Mouse (Mus musculus) hindbrain, embryonic 14.5 days (tissue): Measurements from ENCODE around the gene Mtss1l. TPM values are rescaled to one million over a fixed set of nuclear protein-coding genes. Genes with fewer than 3 reads are reported as not detected.

Experiments used
- ATAC-seq: fragments of 200-750 bp; cut with Nextera tagmentation; 2 replicates; pipeline ENCODE4 v1.8.0; 2017; ENCODE audit warnings: moderate number of reproducible peaks, mild to moderate bottlenecking, moderate TSS enrichment, moderate library complexity; ENCODE audit not compliant: low FRiP score
- DNase-seq: peaks from one replicate; pipeline ENCODE4 v3.0.0-alpha.2; 2015; ENCODE audit warnings: low spot score
- H3K27ac ChIP-seq: fragments of 300-500 bp; sonication (generic); 2 replicates; pipeline ENCODE4 v1.5.1; 2014; ENCODE audit warnings: mild to moderate bottlenecking, moderate library complexity
- H3K27me3 ChIP-seq: fragments of 300-500 bp; sonication (generic); 2 replicates; pipeline ENCODE4 v1.6.1; 2014; ENCODE audit warnings: mild to moderate bottlenecking, low read length, mixed read lengths; ENCODE audit not compliant: control insufficient read depth, insufficient read depth
- H3K36me3 ChIP-seq: fragments of 300-500 bp; sonication (generic); replicated peaks from 2 replicates; pipeline ENCODE4 v1.6.1; 2014; ENCODE audit not compliant: control insufficient read depth, insufficient read depth
- H3K4me1 ChIP-seq: fragments of 300-500 bp; sonication (generic); replicated peaks from 2 replicates; pipeline ENCODE4 v1.6.1; 2014; ENCODE audit warnings: antibody characterized with exemption, low read length, mixed read lengths; ENCODE audit not compliant: control insufficient read depth, insufficient read depth
- H3K4me2 ChIP-seq: fragments of 300-500 bp; sonication (generic); replicated peaks from 2 replicates; pipeline ENCODE4 v1.6.1; 2014; ENCODE audit warnings: mild to moderate bottlenecking, moderate library complexity
- H3K4me3 ChIP-seq: fragments of 300-500 bp; sonication (generic); replicated peaks from 2 replicates; pipeline ENCODE4 v1.5.1; 2014; ENCODE audit warnings: mild to moderate bottlenecking, low read length
- H3K9ac ChIP-seq: fragments of 300-500 bp; sonication (generic); 2 replicates; pipeline ENCODE4 v1.6.1; 2014
- H3K9me3 ChIP-seq: fragments of 300-500 bp; sonication (generic); 2 replicates; pipeline ENCODE4 v1.6.1; 2016; ENCODE audit warnings: low read length; ENCODE audit not compliant: control insufficient read depth
- WGBS: fragments of 180-500 bp; shearing (Covaris S2); extraction: QIAGEN DNeasy Blood & Tissue Kit; methylation state at CpG from one replicate; pipeline ENCODE4 v1.1.7; 2014; 5-methylcytosine and 5-hydroxymethylcytosine counted together
- polyA plus RNA-seq: library from polyadenylated mRNA; unstranded; fragments of >200 nt; fragmentation: Nextera tagmentation; extraction: Ambion mirVana; gene quantifications from 2 replicates; pipeline ENCODE4 v1.2.1, GENCODE M21; 2014

Gene Mtss1l
- polyA plus RNA-seq, 1 experiment from 2014 or later: 32.9 TPM

- DNase-seq (no peak), ATAC-seq (no peak)
- Histone ChIP-seq H3K9me3 (no peaks in the 10 kb centered on the region), H3K4me3 (no peak overlapping the region), H3K4me1 (peaks cover 57% of the 10 kb centered on the region), H3K4me2 (peak overlapping the region; percentile 75), H3K9ac (peak overlapping the region; percentile 98), H3K27me3 (no peaks in the 10 kb centered on the region), H3K36me3 (peaks cover 46% of the 10 kb centered on the region), H3K27ac (peak overlapping the region; percentile 63)
- WGBS: 81% methylated on average over 3 of the region's 3 CpGs
Observed at GRCm38 (mm10) chr8:110724493-110724892, 3.2 kb downstream of the Mtss1l start.

- Histone ChIP-seq H3K4me2 (peak overlapping the region; percentile 75), H3K36me3 (peaks cover 54% of the 10 kb centered on the region), H3K27me3 (no peaks in the 10 kb centered on the region), H3K4me3 (no peak overlapping the region), H3K9me3 (no peaks in the 10 kb centered on the region), H3K4me1 (peaks cover 49% of the 10 kb centered on the region), H3K27ac (peak overlapping the region; percentile 63), H3K9ac (peak overlapping the region; percentile 32; the same call in 1 of the 2 replicates)
- no peak for ATAC-seq
- WGBS: 49% methylated on average over 7 of the region's 7 CpGs
- DNase-seq: no peak
Observed at GRCm38 (mm10) chr8:110725084-110725838, 4.0 kb downstream of the Mtss1l start.

- Histone ChIP-seq H3K9ac (no peak overlapping the region), H3K4me2 (no peak overlapping the region), H3K4me1 (peaks cover 41% of the 10 kb centered on the region), H3K4me3 (no peak overlapping the region), H3K9me3 (no peaks in the 10 kb centered on the region), H3K27ac (no peak overlapping the region), H3K27me3 (no peaks in the 10 kb centered on the region), H3K36me3 (peaks cover 70% of the 10 kb centered on the region)
- peak; percentile 77 for DNase-seq
- WGBS: 9% methylated on average over 18 of the region's 18 CpGs
- no peak for ATAC-seq
Observed at GRCm38 (mm10) chr8:110726893-110727292, 5.6 kb downstream of the Mtss1l start.

GRCm38 (mm10) chr8:110731346-110731859 is 10.1 kb downstream of the Mtss1l start:
- H3K9me3 ChIP-seq: no peaks in the 10 kb centered on the region
- DNase-seq (no peak), ATAC-seq (no peak)
- no peak overlapping the region for H3K9ac ChIP-seq
- H3K4me2 ChIP-seq: no peak overlapping the region
- no peak overlapping the region for H3K4me3 ChIP-seq
- H3K36me3 ChIP-seq: peaks cover 96% of the 10 kb centered on the region
- H3K27me3 ChIP-seq: no peaks in the 10 kb centered on the region
- peaks cover 4% of the 10 kb centered on the region; the same call in 1 of the 2 replicates for H3K4me1 ChIP-seq
- H3K27ac ChIP-seq: no peak overlapping the region
- 89% methylated on average over 8 of the region's 8 CpGs for WGBS

- ATAC-seq (no peak), DNase-seq (no peak)
- Histone ChIP-seq H3K4me3 (no peak overlapping the region), H3K9ac (no peak overlapping the region), H3K4me1 (no peaks in the 10 kb centered on the region), H3K4me2 (no peak overlapping the region), H3K27ac (no peak overlapping the region), H3K36me3 (peaks cover 98% of the 10 kb centered on the region), H3K9me3 (no peaks in the 10 kb centered on the region), H3K27me3 (no peaks in the 10 kb centered on the region)
- WGBS: 84% methylated on average over 8 of the region's 8 CpGs
Observed at GRCm38 (mm10) chr8:110733036-110733435, 11.8 kb downstream of the Mtss1l start.

- Histone ChIP-seq H3K4me1 (no peaks in the 10 kb centered on the region), H3K27ac (no peak overlapping the region), H3K36me3 (peaks cover 77% of the 10 kb centered on the region), H3K9ac (no peak overlapping the region), H3K4me2 (no peak overlapping the region), H3K4me3 (no peak overlapping the region), H3K9me3 (no peaks in the 10 kb centered on the region), H3K27me3 (no peaks in the 10 kb centered on the region)
- ATAC-seq: no peak
- 92% methylated on average over 33 of the region's 35 CpGs for WGBS
- no peak for DNase-seq
Observed at GRCm38 (mm10) chr8:110738591-110739195, 17.4 kb downstream of the Mtss1l start.

GRCm38 (mm10) chr8:110740629-110741175 is 19.4 kb downstream of the Mtss1l start:
- ATAC-seq (no peak), DNase-seq (no peak)
- no peaks in the 10 kb centered on the region for H3K9me3 ChIP-seq
- no peak overlapping the region for H3K4me3 ChIP-seq
- no peaks in the 10 kb centered on the region for H3K27me3 ChIP-seq
- H3K36me3 ChIP-seq: peaks cover 57% of the 10 kb centered on the region
- 95% methylated on average over 5 of the region's 5 CpGs for WGBS
- no peaks in the 10 kb centered on the region for H3K4me1 ChIP-seq
- no peak overlapping the region for H3K27ac ChIP-seq
- no peak overlapping the region for H3K4me2 ChIP-seq
- H3K9ac ChIP-seq: no peak overlapping the region

- H3K36me3 ChIP-seq: peaks cover 45% of the 10 kb centered on the region
- H3K4me2 ChIP-seq: no peak overlapping the region
- H3K9ac ChIP-seq: no peak overlapping the region
- no peak overlapping the region for H3K27ac ChIP-seq
- no peak overlapping the region for H3K4me3 ChIP-seq
- ATAC-seq (no peak), DNase-seq (no peak)
- H3K9me3 ChIP-seq: no peaks in the 10 kb centered on the region
- no peaks in the 10 kb centered on the region for H3K4me1 ChIP-seq
- 79% methylated on average over 15 of the region's 15 CpGs for WGBS
- H3K27me3 ChIP-seq: no peaks in the 10 kb centered on the region
Observed at GRCm38 (mm10) chr8:110741816-110742451, 20.7 kb downstream of the Mtss1l start.

GRCm38 (mm10) chr8:110742452-110742818 is 21.2 kb downstream of the Mtss1l start:
- WGBS: 95% methylated on average over 5 of the region's 5 CpGs
- Histone ChIP-seq H3K27ac (no peak overlapping the region), H3K4me2 (no peak overlapping the region), H3K4me3 (no peak overlapping the region), H3K36me3 (peaks cover 40% of the 10 kb centered on the region), H3K27me3 (no peaks in the 10 kb centered on the region), H3K4me1 (no peaks in the 10 kb centered on the region), H3K9ac (no peak overlapping the region), H3K9me3 (no peaks in the 10 kb centered on the region)
- no peak for DNase-seq
- ATAC-seq: no peak
